Mouse (Mus musculus) olfactory bulb, adult 2 months (tissue): ENCODE data around the gene Lrmda. TPM values are rescaled to one million over a fixed set of nuclear protein-coding genes. Genes with fewer than 3 reads are reported as not detected.

Source experiments
- H3K27ac ChIP-seq: fragments of 200-500 bp; 2 replicates; pipeline ENCODE4 v1.5.1; 2012; ENCODE audit warnings: low read depth, low read length; ENCODE audit not compliant: insufficient read depth
- H3K4me1 ChIP-seq: fragments of 200-500 bp; 2 replicates; pipeline ENCODE4 v1.6.1; 2012; ENCODE audit warnings: low read length; ENCODE audit not compliant: control insufficient read depth, insufficient read depth
- H3K4me3 ChIP-seq: fragments of 200-500 bp; 2 replicates; pipeline ENCODE4 v1.5.1; 2012; ENCODE audit warnings: mild to moderate bottlenecking, low read depth, low read length, moderate library complexity; ENCODE audit not compliant: insufficient read depth
- CTCF ChIP-seq: fragments of 200-500 bp; IDR thresholded peaks from 2 replicates; pipeline ENCODE4 v1.5.1; 2012; ENCODE audit warnings: low read depth, mild to moderate bottlenecking, low read length, moderate library complexity; ENCODE audit not compliant: insufficient read depth
- POLR2A ChIP-seq: fragments of 200-500 bp; IDR thresholded peaks from 2 replicates; pipeline ENCODE4 v1.6.1; 2012; ENCODE audit warnings: mild to moderate bottlenecking, low read depth, low read length, moderate library complexity; ENCODE audit not compliant: insufficient read depth
- WGBS: fragments of 180-500 bp; shearing (Covaris S2); methylation state at CpG from one replicate; pipeline ENCODE4 v1.1.7; 2018; 5-methylcytosine and 5-hydroxymethylcytosine counted together
- polyA plus RNA-seq: library from polyadenylated mRNA; stranded (reverse); fragments of >200 nt; gene quantifications from 2 replicates; pipeline ENCODE4 v1.2.4, GENCODE M21; 2012; ENCODE audit warnings: low replicate concordance; ENCODE audit not compliant: missing spikeins, insufficient read depth, insufficient read length

Gene Lrmda
- polyA plus RNA-seq, 1 experiment: not detected

DNA sequence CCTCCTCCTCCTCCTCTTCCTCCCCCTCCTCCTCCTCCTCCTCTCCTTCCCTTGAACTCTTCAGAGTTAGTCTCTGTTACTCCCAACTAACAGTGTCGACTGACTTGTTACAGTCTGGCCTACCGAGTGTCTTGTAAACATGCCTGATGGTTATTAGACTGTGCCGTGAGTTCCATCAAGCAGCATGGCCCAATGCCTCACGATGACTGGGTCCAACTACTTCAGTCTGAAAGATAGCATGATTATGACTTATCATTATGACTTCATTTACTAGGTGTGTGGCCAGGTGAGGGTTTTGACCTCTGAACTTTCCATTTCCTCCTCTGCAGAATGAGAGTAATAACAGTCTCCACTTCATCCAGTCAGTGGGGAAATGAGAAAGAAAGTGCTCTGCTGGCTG, 15.9 kb upstream of the Lrmda start:
- TF ChIP-seq CTCF: no peak
- TF ChIP-seq POLR2A: no peak
- 88% methylated on average over 4 of the region's 4 CpGs for WGBS

DNA sequence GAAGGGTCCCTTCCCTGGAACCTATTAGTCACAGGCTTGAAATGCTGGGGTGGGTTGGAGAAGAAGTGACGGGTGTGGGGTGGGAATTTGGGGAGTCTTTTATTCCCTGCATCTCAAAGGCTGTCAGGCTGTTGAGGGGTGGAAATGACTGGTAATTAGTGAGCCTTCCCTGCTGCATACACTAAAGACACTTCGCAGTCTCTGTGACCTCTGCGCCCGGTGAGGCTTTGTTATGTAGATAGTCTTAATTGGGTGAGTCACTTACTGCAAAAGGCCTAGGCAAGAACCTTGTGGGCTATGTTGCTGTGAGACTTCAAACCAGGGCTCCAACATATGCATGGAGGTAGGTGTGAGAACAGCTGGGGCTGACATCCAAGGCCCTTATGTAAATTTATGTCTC, 14.6 kb upstream of the Lrmda start:
- Histone ChIP-seq H3K4me3 (no peak overlapping the region), H3K27ac (no peak overlapping the region), H3K4me1 (no peaks in the 10 kb centered on the region)
- 22% methylated on average over 4 of the region's 4 CpGs for WGBS
- TF ChIP-seq CTCF: no peak
- no peak for TF ChIP-seq POLR2A

More for the DNA sequence above, 15.9 kb upstream of the Lrmda start:
- Histone ChIP-seq H3K4me1 (no peaks in the 10 kb centered on the region), H3K4me3 (no peak overlapping the region), H3K27ac (no peak overlapping the region)

DNA sequence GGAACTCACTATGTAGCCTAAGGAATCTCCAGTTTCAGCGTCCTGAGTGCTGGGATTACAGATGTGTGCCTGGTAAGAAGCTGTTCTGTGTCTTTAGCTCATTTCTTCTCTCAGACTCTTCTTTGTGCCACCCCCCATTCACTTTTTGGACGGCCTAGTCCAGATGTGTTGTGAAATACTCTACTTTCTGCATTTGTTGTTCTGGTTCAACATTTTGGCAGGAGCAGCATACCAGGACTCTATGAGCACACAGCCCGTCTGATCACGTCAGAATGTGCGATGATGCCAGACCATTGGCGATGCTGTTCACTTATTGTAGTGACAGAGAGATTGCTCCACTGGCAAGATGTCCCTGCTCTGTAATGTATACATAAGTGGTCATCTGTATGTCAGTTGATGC, 12.5 kb upstream of the Lrmda start:
- Histone ChIP-seq H3K4me3 (no peak overlapping the region), H3K27ac (no peak overlapping the region), H3K4me1 (no peaks in the 10 kb centered on the region)
- no peak for TF ChIP-seq CTCF
- TF ChIP-seq POLR2A: no peak
- 89% methylated on average over 6 of the region's 6 CpGs for WGBS

DNA sequence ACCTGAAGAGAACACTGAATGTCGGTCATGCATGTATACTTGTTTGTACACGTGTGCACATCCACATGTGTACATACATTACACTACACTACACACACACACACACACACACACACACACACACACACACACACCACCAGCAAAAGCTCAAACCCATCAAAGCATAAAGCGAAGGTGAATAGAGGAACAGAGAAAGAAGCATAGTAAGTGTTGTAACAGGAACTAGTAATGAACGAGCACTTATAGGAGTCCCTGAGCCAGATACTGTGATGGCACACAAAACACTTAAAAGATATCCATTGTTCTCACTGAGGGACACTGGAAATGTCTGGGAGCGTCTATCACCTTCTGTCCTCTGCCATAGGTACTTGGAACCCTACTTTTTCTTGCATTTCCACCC, 5.2 kb upstream of the Lrmda start:
- TF ChIP-seq POLR2A: no peak
- no peak for TF ChIP-seq CTCF
- Histone ChIP-seq H3K4me1 (0 out of 2 replicates have a peak, but pooled peaks cover under 1% of the 10 kb centered on the region), H3K27ac (no peak overlapping the region), H3K4me3 (no peak overlapping the region)
- 93% methylated on average over 5 of the region's 5 CpGs for WGBS

DNA sequence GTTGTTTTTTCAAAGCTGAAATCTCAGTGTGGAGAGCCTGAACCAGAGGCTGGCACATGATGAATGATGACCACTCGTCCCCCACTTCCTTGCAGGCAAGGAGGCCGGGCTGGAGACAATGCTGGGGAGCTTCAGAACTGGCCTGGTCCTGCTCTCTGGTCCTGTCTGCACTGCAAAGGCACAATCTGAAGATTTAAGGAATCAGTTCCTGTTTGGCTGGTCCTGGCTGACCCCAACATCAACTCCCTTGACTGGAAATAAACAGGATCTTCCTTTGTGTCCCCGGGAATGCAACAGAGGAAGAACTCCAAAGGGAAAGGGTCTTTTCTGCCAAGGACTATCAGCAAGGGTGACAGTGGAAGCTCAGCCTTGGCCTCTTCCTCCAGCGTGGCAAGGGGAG, 4.7 kb upstream of the Lrmda start:
- Histone ChIP-seq H3K4me3 (no peak overlapping the region), H3K4me1 (0 out of 2 replicates have a peak, but pooled peaks cover 3% of the 10 kb centered on the region), H3K27ac (no peak overlapping the region)
- no peak for TF ChIP-seq CTCF
- no peak for TF ChIP-seq POLR2A
- WGBS: 81% methylated on average over 4 of the region's 4 CpGs

DNA sequence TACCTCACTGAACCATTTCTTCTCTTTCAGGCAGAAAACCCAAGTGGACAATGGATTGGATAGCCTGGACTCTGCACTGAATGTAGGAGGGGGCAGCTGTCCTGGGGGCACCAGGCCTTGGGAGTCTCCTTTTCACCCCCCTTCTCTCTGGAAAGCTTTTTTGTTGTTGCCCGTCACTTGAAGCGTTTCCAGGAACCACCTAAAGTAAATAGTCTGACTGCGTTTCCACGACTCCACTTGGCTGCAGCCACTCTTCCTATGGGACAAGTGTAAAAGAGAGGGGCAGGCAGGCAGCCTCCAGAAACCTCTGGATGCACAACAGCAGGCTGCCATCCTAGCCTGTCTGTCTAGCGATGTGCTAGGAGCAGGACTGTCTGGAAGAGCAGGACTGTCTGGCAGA, 2.5 kb upstream of the Lrmda start:
- H3K4me3 ChIP-seq: no peak overlapping the region
- WGBS: 67% methylated on average over 5 of the region's 5 CpGs
- H3K27ac ChIP-seq: no peak overlapping the region
- 0 out of 2 replicates have a peak, but pooled peaks cover 3% of the 10 kb centered on the region for H3K4me1 ChIP-seq
- no peak for TF ChIP-seq CTCF
- no peak for TF ChIP-seq POLR2A

DNA sequence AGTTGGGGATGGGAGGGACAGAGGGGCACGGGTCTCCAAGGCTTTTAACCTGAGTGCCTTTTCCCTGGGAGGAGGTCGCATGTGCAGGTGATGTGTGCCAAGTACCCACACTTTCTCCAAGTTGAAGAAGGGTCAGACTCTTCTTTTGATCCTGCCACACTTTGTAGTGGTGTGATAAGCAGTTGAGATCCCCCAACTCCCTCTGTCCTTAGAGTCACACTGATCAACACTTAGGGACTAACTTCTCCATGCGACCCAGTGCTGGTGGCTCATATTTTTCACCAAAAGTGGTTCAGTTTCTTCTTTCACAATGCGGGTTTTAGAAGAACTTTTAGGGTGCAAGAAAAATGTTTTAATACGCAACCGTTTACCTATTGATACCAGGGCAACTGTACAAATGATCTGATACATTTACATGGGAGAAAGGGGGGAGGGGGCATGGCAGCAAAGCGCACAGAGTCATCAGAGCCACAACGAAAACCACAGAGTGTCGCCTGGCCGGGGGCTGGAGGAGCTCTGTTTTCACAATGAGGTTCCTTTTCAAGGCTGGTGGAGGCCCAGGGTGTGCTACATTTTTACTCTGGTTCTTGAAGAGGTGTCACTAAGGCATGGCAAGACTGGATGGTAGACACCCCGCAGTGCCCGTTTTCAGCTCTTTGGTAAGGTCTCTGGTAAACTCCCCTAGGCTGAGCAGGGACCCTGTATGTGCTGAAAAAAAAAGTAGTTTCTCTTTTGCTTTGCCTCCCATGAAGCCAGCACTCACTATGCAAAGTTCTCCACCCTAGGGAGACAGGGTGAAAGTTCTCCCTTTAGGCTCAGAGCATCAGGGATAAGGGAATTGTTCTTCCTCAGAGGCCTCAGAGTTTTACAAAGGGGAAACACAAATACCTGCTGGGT, 685 bp downstream of the Lrmda start:
- no peak for TF ChIP-seq CTCF
- 0 out of 2 replicates have a peak, but pooled peaks have one; percentile 5 for TF ChIP-seq POLR2A
- WGBS: 56% methylated on average over 12 of the region's 12 CpGs
- 0 out of 2 replicates have a peak, but pooled peaks cover 3% of the 10 kb centered on the region for H3K4me1 ChIP-seq
- H3K4me3 ChIP-seq: peak overlapping the region; percentile 31
- H3K27ac ChIP-seq: no peak overlapping the region

DNA sequence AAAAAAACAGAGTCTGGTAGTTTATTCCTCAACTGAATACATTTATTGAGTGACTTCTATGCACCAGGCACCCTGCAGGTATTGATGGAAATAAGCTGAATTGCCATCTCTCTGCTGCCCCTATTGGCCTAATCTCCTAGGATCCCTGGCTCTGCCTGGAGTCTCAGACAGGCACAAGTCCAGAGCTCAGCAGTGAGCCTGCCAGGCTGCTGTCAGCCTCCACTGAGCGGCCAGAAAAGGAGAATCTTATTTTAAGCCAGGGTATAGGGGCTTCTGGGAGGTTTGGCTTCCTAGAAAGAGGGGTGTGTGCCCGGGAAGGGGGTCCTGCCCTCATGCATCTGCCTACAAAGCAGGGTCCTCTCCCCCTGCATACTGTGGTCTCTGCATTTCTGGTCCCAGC, 1.4 kb downstream of the Lrmda start:
- Histone ChIP-seq H3K27ac (no peak overlapping the region), H3K4me1 (0 out of 2 replicates have a peak, but pooled peaks cover 3% of the 10 kb centered on the region), H3K4me3 (no peak overlapping the region)
- TF ChIP-seq POLR2A (no peak), CTCF (no peak)
- 3% methylated on average over 2 of the region's 2 CpGs for WGBS

DNA sequence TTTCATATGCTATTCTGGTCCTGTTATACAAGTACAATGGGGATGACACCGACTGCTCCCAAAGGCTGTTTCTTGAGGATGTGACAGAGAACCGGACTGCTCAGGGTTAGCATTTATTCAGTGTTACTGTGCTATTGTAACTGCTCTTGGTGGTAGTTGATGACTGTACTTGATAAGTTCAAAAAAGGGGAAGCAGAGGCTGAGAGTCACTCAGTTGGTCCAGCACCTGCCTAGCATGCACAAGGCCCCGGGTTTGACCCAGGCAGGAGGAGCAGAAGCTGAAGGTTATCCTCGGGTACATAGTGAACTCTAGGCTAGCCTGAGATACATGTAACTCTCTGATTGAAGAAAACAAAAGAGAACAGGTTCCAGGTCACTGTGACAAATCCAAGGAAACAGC, 4.0 kb downstream of the Lrmda start:
- WGBS: 86% methylated on average over 4 of the region's 4 CpGs
- Histone ChIP-seq H3K27ac (no peak overlapping the region), H3K4me3 (no peak overlapping the region), H3K4me1 (0 out of 2 replicates have a peak, but pooled peaks cover 3% of the 10 kb centered on the region)
- TF ChIP-seq CTCF (no peak), POLR2A (no peak)

DNA sequence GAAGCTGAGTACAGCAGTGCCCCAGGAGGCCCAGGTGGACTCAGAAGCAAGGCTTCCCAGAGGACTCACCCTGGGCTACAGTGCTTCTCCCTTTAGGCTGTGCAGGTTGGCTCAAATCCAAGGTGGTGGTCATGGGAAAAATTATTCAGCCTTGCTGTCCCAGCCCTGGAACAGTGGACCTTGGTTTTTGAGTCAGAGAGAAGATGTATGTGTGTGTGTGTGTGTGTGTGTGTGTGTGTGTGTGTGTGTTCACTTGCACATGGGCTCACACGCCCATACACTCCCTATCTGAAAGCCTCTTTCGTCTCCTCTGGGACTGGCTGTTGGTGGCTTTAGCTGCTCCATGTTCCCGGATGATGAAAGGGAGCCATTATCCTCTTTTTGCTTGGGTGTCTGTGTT, 16.4 kb downstream of the Lrmda start:
- TF ChIP-seq CTCF (no peak), POLR2A (no peak)
- WGBS: 33% methylated on average over 3 of the region's 3 CpGs
- no peak overlapping the region for H3K27ac ChIP-seq

More for the DNA sequence above, 16.4 kb downstream of the Lrmda start:
- Histone ChIP-seq H3K4me3 (no peak overlapping the region), H3K4me1 (0 out of 2 replicates have a peak, but pooled peaks cover 2% of the 10 kb centered on the region)
